Mouse (Mus musculus) spleen, postnatal 0 days (tissue): Measurements from ENCODE around the gene Olfr578. TPM values are rescaled to one million over a fixed set of nuclear protein-coding genes. Genes with fewer than 3 reads are reported as not detected.

Experiments
- polyA plus RNA-seq: library from polyadenylated mRNA; unstranded; fragments of >200 nt; fragmentation: Nextera tagmentation; extraction: Ambion mirVana; gene quantifications from 2 replicates; pipeline ENCODE4 v1.2.1, GENCODE M21; 2015

The Olfr578 gene
- polyA plus RNA-seq, result not detected in 2 replicates

DNA sequence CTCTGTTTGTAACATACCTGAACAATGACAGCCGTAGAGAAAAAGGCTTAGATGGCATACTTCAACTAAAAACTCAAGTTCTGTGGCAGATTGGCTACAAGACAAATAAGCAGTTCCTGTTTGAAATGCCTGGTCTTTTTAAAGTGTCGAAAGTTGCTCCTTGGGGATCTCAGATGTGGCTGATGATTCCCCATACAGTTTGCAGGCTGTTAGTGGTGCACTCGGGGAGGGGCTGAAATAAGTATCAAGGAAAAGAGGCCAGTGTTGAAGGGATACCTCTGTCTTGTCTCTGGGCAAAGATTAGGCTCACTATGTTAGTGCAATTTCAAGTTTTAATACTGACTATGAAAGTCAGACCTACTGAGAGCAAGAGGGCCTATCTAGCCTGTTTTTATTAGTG lies at the start of gene Olfr578:
Olfr578 (minus strand) TSS at position 101 of the 400 bp plus-strand sequence.

DNA sequence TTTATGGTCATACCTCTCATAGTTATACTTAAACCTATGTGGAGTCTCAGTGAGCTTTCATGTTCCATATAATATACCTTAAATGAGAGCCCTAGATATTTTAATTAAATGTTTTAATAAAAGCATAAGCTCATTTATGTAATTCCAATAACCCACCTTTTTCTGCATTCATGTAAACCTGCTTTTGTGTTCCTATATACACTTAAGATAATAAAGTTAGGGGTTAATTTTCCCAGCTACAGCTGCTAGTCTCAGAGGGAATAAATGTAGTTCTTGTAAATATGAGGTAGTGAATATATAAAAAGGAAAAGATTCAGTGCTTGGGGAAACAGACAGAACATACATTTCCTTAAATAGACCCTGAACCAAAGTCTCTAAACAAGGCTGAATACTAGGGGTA lies 48.6 kb upstream of the Olfr578 start, which contains the start of gene Olfr582:
Olfr582 (plus strand) TSS at position 301 of the 400 bp plus-strand sequence.

DNA sequence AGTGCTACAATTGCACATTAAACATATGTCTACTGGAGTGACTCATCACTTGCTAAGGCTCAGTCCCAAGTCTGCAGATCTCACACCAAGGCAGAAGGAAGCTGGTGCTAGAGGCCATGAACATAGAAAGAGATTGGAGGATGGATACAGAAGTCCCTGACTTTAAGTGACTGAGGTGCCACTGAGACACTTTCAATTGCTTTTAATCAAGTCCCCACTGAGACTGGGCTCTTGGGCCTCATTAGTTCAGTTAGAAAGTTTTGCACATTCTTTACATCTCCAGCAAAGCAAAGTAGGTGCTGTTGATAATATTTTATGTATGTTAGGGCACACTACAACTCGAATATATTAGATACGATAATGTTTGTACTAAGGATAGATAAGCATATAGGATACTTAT lies 13.3 kb downstream of the Olfr578 start, which contains the start of gene Olfr577:
Olfr577 (minus strand) TSS at position 101 of the 400 bp plus-strand sequence.

DNA sequence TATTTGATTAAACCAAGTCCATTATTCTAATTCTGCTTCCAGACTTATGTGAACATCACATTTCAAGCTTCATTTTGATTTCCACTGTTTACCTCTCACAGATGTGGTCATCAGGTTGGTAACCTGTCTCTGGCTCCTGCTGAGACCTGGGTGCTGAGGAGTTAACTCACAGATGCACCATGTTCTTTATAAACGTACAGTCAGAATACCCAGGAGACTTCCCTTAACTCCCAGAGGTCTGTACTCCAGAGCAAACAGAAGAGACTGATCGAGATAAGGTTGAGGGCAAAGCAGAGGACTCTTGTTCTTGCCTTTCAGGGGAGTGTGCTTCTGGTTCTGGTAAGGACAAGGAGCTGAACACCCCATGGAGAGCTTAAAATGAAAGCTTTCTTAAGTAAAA lies 26.8 kb downstream of the Olfr578 start, which contains the start of gene Olfr576:
Olfr576 (plus strand) TSS at position 301 of the 400 bp plus-strand sequence.

GRCm38 (mm10) chr7:102958593-102958992 lies 30.5 kb downstream of the Olfr578 start, which contains the start of gene Olfr575:
TSS of gene Olfr575 (minus strand) at chr7:102958775.

DNA sequence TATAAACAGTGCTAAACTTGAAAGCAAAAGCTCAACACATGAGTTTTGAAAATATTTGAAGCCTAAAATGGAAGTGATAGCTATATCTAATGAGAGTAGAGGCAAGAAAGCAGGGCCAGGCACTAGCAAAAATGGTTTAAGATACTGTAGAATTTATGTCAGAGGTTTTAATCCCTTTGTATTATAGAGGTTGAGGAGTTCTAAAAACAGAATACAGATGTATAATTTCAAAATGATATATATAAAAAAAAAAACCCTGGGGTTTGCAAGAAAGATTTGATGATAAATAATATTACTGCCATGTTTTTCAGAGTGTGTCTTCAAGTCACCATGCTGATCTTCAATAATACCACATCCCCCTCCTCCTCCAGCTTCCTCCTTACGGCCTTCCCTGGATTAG lies 41.0 kb downstream of the Olfr578 start, which contains the start of gene Olfr574:
Olfr574 (plus strand) TSS at position 301 of the 400 bp plus-strand sequence.

GRCm38 (mm10) chr7:102942475-102942874 lies 46.6 kb downstream of the Olfr578 start, which contains the start of gene Olfr573-ps1:
TSS of gene Olfr573-ps1 (minus strand) at chr7:102942575.

Other genes starting within 250 kb of the Olfr578 start
- not detected in 2 replicates for gene Olfr560, start 230.0 kb downstream of the Olfr578 start, polyA plus RNA-seq
- not detected in 2 replicates for gene Olfr78, start 229.9 kb downstream of the Olfr578 start, polyA plus RNA-seq
- not detected in 2 replicates for gene Olfr561, start 218.1 kb downstream of the Olfr578 start, polyA plus RNA-seq
- gene Olfr564, start 185.8 kb downstream of the Olfr578 start, polyA plus RNA-seq, result not detected in 2 replicates
- not detected in 2 replicates for gene Olfr566, start 130.6 kb downstream of the Olfr578 start, polyA plus RNA-seq
- gene Olfr568, start 112.2 kb downstream of the Olfr578 start, polyA plus RNA-seq, result not detected in 2 replicates
- gene Olfr569, start 98.4 kb downstream of the Olfr578 start, polyA plus RNA-seq, result not detected in 2 replicates
- gene Olfr570, start 94.7 kb downstream of the Olfr578 start, polyA plus RNA-seq, result not detected in 2 replicates
- gene Olfr571, start 71.8 kb downstream of the Olfr578 start, polyA plus RNA-seq, result not detected in 2 replicates
- gene Olfr572, start 64.9 kb downstream of the Olfr578 start, polyA plus RNA-seq, result not detected in 2 replicates
- not detected in 2 replicates for gene Olfr573-ps1, start 46.7 kb downstream of the Olfr578 start, polyA plus RNA-seq
- gene Olfr574, start 40.9 kb downstream of the Olfr578 start, polyA plus RNA-seq, result not detected in 2 replicates
- not detected in 2 replicates for gene Olfr575, start 30.5 kb downstream of the Olfr578 start, polyA plus RNA-seq
- not detected in 2 replicates for gene Olfr576, start 26.7 kb downstream of the Olfr578 start, polyA plus RNA-seq
- not detected in 2 replicates for gene Olfr577, start 13.4 kb downstream of the Olfr578 start, polyA plus RNA-seq
- gene Olfr582, start 48.7 kb upstream of the Olfr578 start, polyA plus RNA-seq, result not detected in 2 replicates
- not detected in 2 replicates for gene Olfr583, start 62.0 kb upstream of the Olfr578 start, polyA plus RNA-seq
- not detected in 2 replicates for gene Olfr584, start 92.6 kb upstream of the Olfr578 start, polyA plus RNA-seq
- gene Olfr585, start 108.4 kb upstream of the Olfr578 start, polyA plus RNA-seq, result not detected in 2 replicates
- not detected in 2 replicates for gene Olfr586, start 136.3 kb upstream of the Olfr578 start, polyA plus RNA-seq
- not detected in 2 replicates for gene Olfr588-ps1, start 151.6 kb upstream of the Olfr578 start, polyA plus RNA-seq
- not detected in 2 replicates for gene Olfr589, start 167.0 kb upstream of the Olfr578 start, polyA plus RNA-seq
- not detected in 2 replicates for gene Olfr591, start 189.0 kb upstream of the Olfr578 start, polyA plus RNA-seq
- not detected in 2 replicates for gene Olfr592, start 195.5 kb upstream of the Olfr578 start, polyA plus RNA-seq
- gene Olfr593, start 222.5 kb upstream of the Olfr578 start, polyA plus RNA-seq, result not detected in 2 replicates
- not detected in 2 replicates for gene Olfr594, start 227.7 kb upstream of the Olfr578 start, polyA plus RNA-seq